Mouse (Mus musculus): ENCODE data around the gene Reck.

The Reck gene

DNA sequence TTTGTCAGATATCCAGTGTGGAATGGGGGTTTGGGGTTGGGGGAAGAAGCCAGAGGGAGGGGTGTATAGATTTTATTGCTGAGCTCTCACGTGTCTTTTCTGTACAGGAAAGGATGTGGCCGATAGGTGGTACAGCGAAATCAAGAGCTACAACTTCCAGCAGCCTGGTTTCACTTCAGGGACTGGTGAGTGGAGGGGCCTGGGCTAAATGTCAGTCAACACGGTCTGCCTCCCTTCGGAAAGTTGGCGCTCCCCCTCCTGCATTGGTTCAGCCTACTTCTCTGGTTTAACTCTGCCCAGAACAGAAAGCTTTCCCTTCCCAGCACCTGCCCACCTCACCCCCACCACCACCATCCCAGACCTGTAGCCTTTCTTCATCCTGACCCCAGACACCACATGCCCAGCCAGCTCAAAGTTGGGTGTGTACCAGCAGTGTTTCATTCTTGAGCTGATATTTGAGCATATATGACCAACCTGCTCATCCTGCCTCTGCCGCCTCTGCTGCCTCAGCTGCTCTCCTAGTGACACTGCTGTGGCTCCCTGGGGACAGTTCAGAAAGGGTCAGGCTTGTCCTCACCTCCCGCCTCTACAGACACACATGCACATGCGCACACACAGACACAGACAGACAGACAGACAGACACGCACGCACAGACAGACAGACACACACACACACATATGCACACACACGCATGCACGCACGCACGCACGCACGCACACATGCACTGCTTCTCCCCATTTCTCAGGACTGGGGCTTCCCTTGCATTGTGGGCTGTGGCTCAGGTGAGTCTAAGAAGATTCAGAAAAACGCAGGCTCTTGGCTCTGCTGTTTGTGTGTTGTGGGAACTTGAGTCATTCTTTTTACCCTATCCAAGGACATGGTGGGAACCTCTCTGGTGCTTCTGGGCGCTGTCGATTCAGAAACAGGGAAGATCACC is 95.3 kb downstream of the Reck start:
- no peak for DNase-seq

- no peak for DNase-seq
These were observed 96.3 kb downstream of the Reck start for GRCm38 (mm10) chr4:43971541-43972136.

GRCm38 (mm10) chr4:43972137-43972591 is 96.8 kb downstream of the Reck start:
- DNase-seq: no peak

DNA sequence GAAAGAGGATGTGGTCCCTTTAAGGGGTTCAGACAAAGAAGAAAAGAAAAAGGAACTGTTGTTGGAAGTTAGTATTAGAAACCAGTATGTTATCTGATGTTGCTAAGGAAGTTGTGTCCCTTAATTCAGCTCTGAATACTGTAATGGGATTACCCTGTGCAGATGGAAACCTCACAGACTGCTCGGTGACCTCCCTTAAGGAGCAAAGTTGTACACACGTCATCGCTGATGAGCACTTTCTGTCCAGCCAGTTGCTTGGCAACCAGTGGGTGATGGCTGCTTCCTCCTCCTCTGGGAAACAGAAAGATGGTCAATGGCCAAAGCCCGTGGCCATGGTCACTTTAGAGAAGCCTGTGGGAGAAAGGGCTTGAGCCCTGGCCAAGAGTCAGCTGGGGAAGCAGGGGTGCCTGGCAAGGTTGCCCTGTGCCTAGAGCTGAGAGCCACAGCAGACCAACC is 98.2 kb downstream of the Reck start:
- peak; percentile 54 to 77 for DNase-seq

DNA sequence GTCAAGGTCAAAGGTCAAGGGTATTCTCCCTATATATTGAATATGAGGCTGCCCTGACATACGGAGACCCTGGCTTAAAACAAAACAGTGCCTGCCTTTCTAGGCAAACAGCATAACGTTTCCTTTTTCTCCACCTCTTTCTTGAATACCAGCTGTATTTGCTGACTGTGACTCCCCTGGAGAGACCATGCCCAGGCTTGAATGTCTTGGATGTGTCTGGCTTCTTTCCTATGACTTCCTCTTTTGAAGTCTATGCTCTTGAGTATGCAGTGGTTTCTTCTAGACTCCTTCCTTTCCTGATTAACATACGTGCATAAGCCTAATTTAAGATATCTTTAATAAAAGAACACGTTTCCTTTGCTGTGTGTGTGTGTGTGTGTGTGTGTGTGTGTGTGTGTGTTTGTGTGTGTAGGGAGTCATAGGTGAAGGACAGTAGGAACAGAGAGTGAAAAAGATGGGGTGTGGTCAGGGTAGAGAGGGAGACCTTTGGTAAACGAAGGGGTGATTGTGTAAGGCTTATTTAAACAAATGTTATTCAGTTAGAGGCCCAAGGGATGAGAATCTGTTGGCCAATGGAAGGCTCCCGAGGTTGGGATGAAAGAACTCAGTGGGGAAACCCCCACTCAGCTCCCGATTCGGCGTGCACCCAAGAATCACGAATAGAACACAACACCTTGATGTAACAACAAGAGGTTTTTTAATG is 99.7 kb downstream of the Reck start:
- DNase-seq: no peak

DNA sequence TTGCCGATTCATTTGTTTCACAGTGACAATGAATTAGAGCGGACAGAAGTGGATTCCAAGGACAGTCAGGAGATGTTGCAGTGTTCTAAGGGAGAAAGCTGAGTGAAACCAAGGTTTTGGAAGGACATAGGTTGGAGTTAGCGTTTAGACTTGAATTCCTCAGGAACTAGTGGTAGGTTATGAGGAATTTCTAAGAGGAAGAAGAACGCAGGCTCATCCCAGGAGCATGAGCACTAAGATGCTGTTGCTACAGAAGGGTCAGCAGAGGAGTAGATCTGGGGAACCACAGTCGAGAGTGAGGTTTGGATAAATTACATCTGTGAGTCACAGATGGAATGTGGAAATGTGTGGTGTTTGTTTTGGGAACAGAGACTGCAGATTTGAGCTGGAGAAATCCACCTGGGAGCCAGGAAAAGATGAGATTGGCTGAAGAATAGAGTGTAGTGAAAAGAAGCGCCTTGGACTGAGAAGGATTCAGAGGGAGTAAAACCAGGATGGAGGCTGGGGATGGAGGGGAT is 101.0 kb downstream of the Reck start:
- no peak for DNase-seq

- DNase-seq: peak; percentile 40 to 54
These were observed 103.5 kb downstream of the Reck start for GRCm38 (mm10) chr4:43978521-43979443.

GRCm38 (mm10) chr4:43979746-43980145 is 104.4 kb downstream of the Reck start:
- peak; percentile 98 to 99 for DNase-seq

- no peak for DNase-seq
These were observed 104.9 kb downstream of the Reck start for GRCm38 (mm10) chr4:43980236-43980635.

DNA sequence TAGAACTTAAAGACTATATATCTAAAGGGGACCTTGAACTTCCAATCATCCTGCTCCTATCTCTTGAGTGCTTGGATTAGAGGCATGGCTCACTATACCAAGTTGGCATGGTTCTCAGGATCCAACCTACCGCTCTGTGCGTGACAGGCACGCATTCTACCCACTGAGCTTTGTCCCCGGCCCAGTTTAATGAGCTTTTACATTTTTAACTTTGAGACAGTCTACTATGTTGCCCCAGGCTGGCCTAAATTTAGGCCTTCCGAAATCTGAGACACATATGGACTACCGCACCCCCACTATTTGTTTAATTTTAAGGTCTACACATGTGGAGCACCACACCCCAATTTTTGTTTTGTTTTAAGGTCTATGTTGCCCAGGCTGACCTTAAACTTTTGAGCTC is 105.5 kb downstream of the Reck start:
- DNase-seq: no peak

- DNase-seq: no peak
These were observed 105.9 kb downstream of the Reck start for GRCm38 (mm10) chr4:43981251-43981650.

DNA sequence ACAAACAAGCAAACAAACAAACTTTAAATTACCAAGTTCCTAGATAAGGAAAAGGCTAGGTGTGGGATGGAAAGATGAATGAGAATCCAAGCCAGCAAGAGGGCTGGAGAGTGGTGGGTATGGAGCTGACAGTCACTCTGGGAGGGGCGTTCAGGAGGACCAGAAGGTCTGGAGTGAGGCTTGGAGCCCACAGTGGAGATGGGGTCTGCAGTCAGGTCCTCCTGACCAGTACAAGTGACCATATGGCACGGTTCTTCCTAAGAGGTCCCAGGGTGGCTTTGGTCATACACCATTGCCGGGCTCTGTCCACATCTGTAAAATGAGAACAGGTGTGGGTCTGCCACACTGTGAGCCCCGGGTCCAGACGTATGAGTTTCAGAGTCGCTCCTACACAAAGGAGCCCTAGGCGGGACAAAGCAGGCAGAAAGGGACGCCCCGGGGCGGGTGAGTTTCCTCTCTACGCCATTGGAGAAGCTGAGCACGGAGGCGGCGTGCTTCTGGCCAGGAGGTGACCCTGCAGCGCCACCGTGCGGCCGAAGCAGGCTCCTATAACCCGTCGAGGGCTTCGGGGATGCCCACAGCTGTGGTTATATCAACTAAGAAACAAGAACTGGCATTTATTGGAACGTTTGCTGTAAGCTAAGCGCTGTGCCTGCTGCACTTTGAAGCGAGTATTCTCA is 106.9 kb downstream of the Reck start:
- peak; percentile 96 to 98 for DNase-seq

- DNase-seq: peak in 1 of 2 experiments; percentile 18
These were observed 107.9 kb downstream of the Reck start, which contains the start of gene Ccin for GRCm38 (mm10) chr4:43983181-43983580. Gene Ccin (plus strand): TSS chr4:43983483.

- DNase-seq: no peak
These were observed 108.4 kb downstream of the Reck start for GRCm38 (mm10) chr4:43983756-43984155.

- DNase-seq: no peak
These were observed 109.0 kb downstream of the Reck start for GRCm38 (mm10) chr4:43984326-43984725.

DNA sequence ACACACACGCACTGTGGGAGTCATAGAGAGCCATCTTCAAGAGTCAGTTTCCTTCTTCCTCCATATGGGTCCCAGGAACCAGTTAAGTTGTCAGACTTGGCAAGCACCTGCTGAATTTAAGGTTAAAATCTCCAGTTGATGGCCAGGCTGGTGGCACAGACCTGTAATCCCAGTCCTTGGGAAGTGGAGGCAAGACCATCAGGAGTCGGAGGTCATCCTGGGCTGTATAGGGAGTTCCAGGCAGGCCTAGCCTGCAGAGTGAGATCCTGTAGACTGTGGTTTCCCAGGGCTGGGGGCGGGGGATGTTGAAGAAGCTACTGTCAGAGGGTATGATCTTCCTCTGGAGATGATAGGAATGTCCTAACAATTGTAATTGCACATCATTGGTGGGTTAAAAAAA is 113.6 kb downstream of the Reck start:
- DNase-seq: no peak

DNA sequence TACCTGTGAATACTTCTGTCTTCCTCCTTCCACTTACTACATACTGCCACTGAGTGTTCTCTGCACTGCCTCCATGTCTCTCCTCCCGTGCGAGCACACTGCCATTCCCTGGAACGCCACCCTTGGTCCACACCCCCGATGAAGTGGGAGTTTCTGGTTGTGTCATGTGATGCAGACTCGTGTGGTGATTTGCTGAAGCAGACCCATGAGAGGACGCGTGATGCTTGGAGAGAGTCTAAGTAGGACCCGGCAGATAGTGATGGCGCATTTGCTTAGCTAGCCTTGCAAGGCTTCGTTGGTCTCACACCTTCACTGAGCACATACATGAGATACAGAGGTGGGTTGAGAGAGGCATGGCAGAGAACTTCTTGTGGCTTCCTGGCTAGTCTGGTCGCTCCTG is 117.7 kb downstream of the Reck start:
- DNase-seq: no peak

GRCm38 (mm10) chr4:43994342-43994741 is 119.0 kb downstream of the Reck start:
- no peak for DNase-seq

All from cerebellum, postnatal 10 days (tissue).